Mouse (Mus musculus): ENCODE data around the gene Rad51b.

Gene Rad51b

DNA sequence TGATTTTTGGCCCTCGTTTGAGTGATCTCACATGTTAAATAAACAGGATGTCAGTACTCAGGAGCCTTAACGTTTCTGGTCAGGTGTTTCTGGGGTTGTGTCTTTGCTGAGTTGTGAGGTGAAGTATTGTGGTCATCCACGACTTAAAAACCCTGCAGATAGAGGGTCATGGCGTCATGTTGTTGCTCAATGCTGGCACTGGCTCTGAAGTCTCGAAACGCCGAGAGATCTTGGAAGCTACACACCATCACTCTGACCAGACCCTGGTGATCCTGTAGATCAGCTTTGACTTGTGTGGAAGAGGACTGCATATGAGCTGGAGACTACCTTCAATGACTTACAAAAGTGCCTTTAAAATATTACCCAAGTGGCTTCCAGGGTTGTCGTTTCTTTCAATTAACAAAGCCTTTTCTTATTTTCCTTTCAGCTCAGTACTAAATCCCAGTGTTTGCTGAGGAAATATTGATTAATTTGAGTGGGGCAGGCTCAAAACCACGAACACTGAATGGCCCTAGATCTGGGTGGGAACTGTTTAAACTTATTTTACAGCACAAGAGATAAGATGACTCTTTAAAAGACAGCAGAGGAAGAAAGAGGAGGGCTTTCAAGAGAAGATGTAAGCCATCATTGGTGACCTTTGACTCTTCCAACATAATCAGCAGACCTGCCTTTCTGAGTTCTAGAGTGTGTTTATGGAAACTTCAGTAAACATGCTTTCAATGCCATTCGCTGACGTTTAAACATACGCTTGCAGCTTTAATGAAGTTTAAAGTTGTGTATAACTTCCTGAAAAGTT is 144.3 kb downstream of the Rad51b start:
- DNase-seq = peak in 1 of 2 experiments; percentile 41

DNA sequence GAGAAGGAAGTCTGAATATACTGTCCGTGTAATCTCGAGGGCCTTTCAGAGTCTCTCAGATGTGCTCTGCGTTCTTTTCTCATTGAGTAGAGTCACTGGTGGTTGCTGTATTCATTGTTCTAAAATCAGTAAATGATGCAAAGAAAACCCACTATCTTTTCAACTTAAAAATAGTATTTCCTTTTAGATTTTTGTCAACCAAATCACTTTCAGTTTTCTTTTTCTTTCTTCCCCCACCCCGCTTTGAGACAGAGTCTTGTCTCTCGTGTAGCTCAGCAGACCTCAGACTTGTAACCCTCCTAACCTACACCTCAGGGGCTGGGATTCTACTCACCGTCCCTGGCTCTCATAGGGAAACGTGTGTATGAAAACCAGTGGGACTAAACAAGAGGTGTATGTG is 145.0 kb downstream of the Rad51b start:
- no peak for DNase-seq

DNA sequence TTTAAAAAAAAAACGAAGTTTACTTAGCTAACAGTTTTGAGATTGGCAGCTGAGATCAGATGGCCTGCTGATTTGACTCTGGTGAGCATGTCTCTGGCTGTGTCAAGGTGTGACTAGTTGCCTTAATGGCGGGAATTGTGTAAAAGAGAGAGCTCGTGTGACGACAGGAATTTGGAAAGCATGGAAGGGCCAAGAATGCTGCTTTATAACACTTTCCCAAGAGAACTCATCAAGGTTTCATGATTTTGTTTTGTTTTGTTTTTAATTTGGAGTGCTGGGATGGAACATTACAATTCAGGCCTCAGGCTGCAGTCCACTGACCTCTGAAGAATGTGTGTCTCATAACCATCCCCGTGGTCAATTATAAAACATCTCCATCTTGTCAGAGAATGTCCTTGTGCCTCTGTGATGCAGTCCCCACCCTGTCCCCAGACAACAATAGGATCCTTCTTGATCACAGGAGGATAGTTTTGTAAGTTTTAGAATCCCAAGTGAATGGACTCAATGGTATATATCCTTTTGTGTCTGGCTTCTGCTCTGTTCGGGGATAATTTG is 145.8 kb downstream of the Rad51b start:
- no peak for DNase-seq

DNA sequence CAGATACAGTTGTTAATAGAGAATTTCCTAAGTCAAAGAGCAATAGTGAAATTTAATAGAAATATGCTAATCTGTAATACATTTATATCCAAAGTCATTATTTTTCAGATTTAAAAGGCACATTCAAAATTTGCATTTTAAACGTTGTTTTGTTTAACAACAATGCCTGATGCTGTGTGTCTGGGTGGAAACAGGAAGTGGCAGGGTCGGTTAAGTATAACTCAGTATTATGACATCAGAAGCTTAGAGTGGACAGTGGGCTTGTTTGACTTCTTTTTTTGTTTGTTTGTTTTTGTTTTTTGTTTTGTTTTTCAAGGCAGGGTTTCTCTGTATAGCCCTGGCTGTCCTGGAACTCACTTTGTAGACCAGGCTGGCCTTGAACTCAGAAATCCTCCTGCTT is 147.6 kb downstream of the Rad51b start:
- no peak for DNase-seq

DNA sequence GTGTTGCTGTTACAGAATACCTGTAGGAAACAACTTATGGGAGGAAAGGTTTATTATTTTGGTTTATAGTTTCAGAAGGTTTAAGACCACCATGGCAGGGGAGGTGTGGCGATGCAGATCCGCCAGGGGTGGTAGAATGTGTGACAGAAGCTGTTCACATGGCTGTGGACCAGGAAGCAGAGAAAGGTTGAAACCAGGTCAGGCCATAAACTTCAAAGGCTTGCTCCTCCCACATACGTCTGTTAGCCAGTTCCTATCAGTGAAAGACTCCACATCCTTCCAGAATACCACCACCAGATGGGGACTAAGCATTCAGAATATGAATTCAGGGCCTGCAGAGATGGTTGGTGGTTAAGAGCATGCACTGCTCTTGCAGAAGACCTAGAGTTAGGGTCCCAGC is 150.0 kb downstream of the Rad51b start:
- DNase-seq = no peak

DNA sequence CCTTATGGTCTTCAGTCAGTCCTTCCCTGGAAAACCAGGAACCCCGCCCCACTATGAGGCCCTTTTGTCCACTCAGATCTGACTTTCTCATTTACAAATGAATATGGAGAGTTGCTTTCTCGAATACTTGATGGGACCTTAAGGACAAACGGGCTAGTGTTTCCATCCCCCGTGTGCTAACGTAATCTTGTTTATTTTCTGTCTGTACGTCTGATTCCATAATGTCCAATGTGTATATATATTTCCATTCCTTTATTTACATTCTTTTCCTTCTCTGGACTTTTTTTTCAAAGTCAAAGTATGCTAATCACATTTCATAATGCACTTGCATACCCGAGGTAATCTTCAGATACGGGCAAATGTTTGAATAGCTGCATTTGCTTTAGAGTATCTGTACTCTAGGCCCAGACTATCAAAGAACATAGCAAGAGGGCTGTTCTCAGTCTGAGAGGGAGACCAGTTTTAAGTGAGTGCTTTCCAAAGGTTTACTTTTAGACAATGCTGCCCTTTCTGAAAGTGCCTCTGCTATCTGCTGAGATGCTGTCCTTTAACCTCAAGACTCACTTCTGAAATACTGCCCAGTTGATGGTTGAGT is 152.8 kb downstream of the Rad51b start:
- DNase-seq = no peak

DNA sequence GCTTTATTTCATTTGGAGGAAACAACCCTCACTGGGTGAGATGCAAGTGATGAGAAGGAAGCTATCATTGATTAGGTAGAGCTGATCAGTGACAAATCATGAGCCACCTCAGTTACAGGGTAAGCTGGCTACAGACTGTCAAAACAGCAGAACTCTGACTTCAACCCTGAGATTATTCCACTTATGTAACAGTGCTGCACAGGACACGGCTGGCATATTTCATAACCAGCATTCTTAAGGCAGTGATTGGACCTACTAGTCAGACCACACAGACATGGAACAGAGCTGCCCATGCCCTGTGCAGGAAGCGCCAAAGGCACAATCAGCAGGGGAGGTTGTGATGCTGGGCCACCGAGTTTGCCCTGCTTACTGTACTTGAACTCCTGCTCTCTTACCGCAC is 155.8 kb downstream of the Rad51b start:
- peak; percentile 34 to 66 for DNase-seq

DNA sequence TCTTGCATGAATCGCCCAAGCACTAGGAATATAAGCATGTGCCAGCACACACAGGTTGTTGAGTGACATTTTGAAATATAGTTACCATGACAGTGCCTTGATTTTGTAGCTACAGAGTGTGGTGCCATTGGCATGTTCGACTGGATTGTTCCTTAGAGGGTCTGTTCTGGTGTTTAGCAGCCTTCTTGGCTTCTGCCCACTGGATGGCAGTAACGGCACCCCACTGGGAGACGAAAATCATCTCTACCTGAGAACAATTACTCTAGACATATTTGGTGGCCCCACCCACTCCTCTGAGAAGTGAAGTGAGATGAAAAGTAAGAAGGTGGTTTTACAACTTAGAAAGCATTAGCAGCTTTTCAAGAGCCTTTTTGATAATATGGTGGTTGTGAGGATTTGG is 156.9 kb downstream of the Rad51b start:
- DNase-seq = peak in 1 of 2 experiments; percentile 42

DNA sequence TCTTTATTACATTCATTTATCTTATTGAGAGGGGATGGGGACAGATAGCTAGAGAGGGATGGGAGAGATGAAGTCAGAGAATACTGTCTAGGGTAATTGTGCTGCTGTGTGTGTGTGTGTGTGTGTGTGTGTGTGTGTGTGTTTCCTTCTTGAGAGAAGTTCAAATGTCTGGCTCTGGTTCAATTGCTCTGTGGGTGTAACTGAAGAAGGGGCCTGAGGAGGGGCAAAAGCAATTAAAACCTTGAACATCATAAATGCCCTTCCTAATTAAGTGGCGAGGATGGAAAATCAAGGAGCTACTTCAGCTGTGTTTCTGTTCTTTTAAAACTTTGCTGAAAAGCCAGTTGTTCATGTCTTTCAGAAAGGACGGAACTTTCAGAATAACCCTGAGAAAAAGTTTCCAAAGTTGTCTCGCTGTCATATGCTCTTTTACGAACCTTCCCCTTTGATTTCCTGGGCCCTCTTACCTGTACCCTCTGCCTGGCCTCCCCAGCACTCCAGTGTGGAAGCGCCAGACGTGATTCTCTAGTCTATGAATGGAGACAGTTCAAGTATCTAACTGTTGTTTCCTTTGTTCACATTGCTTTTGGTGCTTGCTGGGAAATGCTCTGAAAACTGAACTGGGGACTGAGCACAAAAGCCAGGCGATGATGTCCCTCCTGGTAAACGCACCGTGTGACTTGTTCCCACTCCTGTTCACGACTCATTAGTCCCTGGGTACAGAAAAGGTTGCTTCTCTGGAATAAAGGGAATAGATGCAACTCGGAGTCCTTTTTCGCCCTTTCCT is 158.2 kb downstream of the Rad51b start:
- DNase-seq = no peak

DNA sequence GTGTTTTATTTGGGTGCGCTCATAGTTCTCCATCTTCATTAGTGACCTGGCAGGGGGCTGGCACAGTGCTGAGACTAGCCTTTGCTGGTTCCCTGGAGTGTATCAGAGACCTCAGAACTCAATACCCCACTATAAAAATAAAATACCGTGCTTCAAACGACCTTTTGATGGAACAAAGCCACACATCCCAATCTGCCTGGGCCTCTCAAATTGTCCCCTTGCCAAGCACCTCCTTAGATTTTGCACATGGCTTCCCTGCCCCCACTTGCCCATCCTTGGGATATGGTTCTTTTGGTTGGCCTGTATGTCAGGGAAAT is 158.7 kb downstream of the Rad51b start:
- no peak for DNase-seq

DNA sequence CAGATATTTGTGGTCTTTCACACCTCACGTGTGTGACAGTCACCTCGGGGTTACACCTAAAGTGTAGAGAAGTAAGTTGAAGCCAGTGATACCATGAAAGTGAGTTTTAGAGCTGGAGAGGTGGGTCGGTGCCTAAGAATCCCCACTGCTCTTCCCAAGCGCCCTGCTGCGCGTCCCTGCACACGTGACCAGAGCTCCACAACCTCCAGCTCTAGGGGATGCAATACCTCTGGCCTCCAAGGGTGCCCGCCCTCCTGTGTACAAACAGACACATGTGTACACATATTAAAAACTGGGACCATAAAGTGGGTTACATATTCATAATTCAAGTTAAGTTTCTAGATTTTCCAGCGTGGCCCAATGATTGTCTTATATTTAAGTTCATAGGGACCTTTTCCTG is 159.2 kb downstream of the Rad51b start:
- DNase-seq = no peak

DNA sequence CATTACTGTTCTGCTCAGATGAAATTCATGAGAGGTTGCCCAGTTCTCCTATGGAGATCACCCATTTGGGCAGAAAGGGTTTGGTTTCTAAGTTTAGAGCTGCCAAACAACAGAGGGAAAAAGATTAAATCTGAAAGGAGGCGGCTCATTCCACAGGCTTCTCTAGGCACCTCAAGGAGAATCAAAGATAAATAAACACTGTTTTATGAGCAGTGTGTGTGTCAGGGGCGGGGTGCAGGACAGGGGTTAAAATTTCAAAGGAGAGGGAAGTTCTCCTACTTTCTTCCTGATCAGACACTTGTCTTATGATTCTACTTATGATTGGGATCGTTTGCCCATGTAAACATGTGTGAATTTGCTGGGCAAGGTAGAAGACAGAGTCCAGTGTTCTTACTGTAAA is 166.3 kb downstream of the Rad51b start:
- no peak for DNase-seq

DNA sequence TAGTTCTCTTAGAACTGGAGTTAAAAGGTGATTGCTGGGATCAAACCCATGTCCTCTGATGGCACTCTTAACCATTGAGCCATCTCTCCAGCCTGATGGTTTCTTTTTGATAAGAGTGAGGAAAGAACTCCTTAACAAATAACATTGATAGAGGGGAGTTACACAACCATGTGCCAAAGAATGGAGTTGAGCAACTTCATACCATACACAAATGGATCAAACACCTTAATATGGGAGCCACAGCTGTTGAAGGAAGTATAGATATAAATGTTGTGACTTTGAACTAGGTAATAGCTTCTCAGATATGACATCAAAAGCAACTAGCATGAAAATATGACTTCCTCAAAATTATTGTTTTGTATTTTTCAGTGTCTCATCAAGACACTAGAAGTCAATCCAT is 173.0 kb downstream of the Rad51b start:
- DNase-seq = no peak

DNA sequence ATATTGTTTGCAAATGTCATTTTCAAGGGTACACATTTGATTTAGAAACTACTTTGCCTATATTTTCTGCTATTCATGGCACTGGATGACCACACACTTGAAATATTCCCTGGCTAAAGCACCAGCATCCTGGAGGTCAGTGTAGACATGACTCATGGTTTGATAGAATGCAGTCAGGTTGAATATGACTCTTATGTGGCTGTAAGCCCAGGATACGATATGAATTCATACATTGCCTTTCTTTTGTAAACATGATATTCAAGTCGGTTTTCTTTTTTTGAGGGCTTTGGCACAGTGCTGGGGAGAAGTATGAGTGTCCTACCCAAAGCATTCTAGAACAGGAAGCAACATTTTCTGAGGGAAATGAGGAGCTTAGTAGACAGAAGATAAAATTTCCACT is 174.8 kb downstream of the Rad51b start:
- DNase-seq = no peak

DNA sequence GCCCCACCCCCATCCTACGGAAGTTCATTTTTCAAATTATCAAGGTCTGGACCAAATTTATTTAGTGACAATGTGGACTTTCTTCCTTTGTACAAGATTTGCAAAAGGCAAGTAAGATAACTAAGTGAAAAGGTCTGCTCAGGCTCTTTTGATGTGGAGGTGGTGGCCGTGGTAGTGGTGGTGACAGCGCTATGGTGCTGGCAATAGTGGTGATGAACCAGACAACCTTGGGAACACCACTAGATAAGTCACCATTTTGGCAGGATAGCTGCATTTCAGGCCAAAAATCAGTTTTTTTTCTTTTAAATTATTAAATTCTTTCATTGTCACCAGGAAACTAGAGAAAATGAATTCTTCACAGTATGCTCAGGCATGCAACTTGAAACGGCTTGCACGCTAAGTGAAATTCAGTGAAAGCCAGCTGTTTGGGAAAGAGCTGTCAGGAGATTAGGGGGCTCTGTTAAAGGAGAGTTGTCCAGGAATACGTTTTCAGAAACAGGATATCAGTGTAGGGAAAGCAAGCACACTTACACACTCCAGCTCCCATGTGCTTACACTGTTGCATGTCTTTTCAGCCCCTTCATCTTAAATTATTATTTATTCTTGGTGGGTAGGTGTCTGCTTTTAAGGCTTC is 179.4 kb downstream of the Rad51b start:
- DNase-seq = no peak

DNA sequence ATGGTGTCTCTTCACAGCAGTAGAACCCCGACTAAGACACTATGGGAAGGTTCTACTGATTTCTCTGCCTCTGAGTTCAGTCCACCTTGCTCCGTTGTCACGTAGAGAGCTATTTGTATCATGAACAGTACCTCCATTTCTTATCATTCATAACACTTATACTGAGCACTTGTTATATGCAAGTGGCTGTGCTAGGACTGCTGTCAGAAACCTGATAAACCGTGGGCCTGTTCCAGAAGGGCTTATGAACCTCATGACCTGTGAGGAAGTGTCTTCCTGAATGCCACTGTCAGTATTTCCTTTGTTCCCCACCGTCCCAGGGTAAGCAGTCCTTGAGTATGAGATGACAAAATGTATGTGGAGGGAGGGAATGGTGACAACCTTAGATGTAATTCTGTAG is 181.7 kb downstream of the Rad51b start:
- no peak for DNase-seq

DNA sequence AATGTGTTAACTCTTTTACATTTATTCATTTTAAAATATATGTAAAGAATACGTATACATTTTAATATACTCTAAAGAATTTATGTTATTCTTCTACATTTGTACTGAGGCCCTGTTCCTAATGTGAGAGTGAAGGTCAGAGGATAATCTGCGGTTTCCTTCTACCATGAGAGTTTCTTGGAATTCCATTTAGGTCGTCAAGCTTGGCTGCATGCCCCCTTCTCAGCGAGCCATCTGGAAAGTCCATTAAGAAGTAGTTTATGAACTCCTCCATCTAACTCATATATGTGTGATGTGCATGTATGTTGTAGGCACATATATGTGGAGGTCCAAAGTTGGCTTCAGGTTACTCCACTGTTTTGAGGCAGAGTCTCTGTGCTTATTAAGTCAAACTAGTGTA is 188.4 kb downstream of the Rad51b start:
- DNase-seq = no peak

DNA sequence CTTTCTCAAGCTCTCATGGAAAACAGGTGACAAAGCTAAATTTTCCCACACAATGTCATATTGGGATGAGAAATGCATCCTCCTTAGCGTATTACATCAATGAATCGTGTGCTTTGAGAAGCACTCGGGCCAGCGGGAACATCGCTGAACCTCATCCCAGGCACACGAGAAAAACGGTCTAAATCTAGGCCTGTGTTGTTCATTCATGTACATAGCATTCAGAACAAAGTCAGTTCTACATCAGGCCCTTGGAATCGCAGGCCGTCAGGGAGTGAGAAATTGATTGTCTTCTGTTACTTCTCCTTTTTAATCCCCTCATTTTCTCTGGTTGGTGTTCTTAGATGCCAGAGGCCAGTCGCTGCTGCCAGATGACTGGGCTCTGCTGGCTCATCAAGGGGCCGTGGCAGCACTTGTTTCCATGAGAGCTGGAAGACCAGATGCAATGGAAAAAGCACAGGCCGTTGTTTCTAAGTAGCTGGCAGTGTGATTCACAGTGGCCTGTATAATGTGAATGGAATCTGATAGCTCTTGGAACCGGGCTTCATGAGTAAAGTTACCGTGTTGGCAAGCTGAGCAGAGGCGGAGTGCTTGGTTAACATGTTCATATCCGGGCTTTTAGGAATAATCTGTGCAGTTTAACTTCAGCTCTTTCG is 191.6 kb downstream of the Rad51b start:
- peak; percentile 15 to 29 for DNase-seq

DNA sequence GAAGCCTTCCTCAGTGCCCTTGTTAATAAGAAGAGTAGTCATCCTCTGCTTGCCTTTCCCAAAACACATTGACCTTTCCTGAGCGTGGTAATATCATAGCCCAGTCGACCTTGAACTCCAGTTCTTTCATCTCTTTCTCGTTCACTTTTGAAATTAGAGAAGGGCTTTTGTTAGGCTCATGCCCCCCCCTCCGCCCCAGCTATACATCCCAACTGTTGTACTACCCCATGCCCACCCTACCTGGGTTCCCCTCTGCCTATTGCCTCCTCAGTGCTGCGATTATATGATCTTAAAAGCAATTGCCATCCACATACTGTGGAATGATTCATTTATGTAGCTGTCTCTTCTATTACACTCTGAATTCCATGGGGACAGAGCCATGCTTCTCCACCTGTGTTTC is 193.5 kb downstream of the Rad51b start:
- DNase-seq = no peak

DNA sequence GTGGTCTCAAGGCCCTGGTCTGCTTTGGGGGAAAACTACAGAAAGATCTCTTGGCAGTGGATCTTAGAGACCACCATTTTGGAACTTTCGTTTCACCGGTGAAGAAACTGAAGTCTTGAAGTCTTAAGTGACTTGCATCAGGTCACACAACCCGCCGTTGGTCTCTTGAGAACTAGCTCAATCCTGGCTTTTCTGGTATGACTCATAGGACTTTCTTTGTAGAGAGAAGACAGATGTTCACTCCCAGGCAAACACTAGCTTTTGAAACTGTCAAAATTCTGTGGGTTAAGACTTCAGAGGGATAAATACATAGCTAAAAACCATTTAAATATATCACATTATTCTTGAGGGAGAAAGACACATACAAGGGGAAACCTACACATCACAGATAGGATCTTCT is 195.1 kb downstream of the Rad51b start:
- DNase-seq = no peak

DNA sequence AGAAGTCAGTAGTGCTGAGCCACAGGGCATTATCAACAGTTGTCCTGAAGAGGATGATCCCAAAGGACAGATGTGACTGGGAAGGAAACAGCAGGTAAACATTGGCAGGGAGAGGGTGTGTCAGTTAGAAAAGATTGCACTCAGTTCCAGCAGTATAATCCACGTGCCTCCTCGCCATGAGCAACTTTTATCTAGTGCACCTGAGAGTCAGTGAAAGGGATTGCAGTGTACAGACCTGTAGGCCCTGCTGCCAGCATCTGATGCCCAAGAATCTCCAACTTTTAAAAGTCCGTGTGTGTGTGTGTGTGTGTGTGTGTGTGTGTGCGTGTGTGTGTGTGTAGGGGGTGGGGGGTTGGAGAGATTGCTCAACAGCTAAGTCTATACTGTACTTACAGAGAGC is 195.5 kb downstream of the Rad51b start:
- DNase-seq = no peak

DNA sequence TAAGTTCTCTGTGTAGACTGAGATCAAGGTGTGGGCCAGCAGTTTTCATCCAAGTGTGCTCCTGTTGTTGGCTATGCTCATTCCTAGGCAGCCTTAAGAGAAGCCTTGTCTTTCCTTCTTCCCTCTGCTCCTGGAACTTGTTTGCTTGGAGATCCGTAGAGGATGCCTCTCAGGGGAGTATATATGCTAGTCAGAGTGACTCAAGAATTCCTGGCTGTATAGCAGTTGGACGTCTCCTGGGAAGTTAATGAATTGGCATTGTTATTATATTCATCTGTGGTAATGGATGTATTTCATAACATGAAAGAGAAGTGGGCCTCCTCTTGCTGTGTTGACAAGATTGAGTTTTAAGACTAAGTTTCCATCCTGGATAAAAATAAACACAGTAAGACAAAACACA is 196.4 kb downstream of the Rad51b start:
- no peak for DNase-seq

DNA sequence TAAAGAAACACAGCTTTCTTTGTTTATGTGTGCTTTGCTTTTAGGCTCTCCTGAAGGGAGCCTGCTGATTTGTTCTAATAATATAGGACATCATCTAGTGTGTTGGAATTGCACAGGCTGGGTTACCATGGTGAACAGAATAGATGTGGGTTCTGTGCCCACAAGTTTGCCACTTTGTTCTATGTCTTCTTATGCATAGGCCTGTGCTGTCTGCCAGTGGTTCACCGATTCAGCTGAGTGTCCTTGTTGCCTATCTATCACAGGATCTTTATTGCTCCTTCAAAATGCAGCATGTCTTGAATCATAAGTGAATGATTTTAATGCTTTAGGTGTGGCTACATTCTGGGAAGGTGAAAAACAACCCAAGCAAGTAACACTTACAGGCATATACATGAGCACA is 201.2 kb downstream of the Rad51b start:
- DNase-seq = no peak
